ENCODE assay signal across 8 mouse cellular contexts in genomic region chr12:75616158-75616791, GRCm38 (mm10). TPM values are rescaled to one million over a fixed set of nuclear protein-coding genes. Genes with fewer than 3 reads are reported as not detected.
DNase-seq lines count a peak whose midpoint lies in the region; ATAC-seq and TF ChIP-seq lines count a peak whose summit lies in the region.

No protein-coding gene starts in this region.

- H3K4me2 ChIP-seq in heart, embryonic 16.5 days (ENCODE audit: low read depth, low read length) = peak overlapping the region; percentile 56
- peak overlapping the region; percentile 26; the same call in 1 of the 2 replicates for H3K4me2 ChIP-seq in midbrain, embryonic 11.5 days

- H3K9ac ChIP-seq in heart, embryonic 16.5 days (ENCODE audit: low read length) = peak overlapping the region; percentile 30
- H3K9ac ChIP-seq in midbrain, embryonic 11.5 days (ENCODE audit: low read length) = no peak overlapping the region

- H3K27me3 ChIP-seq in heart, embryonic 16.5 days (ENCODE audit: control insufficient read depth, insufficient read depth, low read length) = no peaks in the 10 kb centered on the region
- no peaks in the 10 kb centered on the region for H3K27me3 ChIP-seq in midbrain, embryonic 11.5 days (ENCODE audit: control insufficient read depth, insufficient read depth, low read length)

- TF ChIP-seq CTCF in cortical plate, adult 2 months (IDR thresholded peaks at IDR 0.05; ENCODE audit: extremely low read depth, insufficient read depth, low read length) = no peak

- peak; percentile 76 for ATAC-seq in heart, embryonic 16.5 days (replicated peaks; ENCODE audit: extremely low read depth, insufficient read depth, low FRiP score)
- ATAC-seq in midbrain, embryonic 11.5 days (ENCODE audit: low FRiP score) = peak; percentile 27; the same call in 1 of the 2 replicates

- no peak overlapping the region for H3K27ac ChIP-seq in cortical plate, adult 2 months (ENCODE audit: insufficient read depth, low read length)
- H3K27ac ChIP-seq in heart, embryonic 16.5 days (ENCODE audit: low read length) = peak overlapping the region; percentile 19; the same call in 1 of the 2 replicates
- no peak overlapping the region for H3K27ac ChIP-seq in midbrain, embryonic 11.5 days (ENCODE audit: low read depth, low read length)

- TF ChIP-seq POLR2A in cortical plate, adult 2 months (IDR thresholded peaks at IDR 0.05; ENCODE audit: extremely low read depth, insufficient read depth, low read length) = no peak

- peaks cover 2% of the 10 kb centered on the region; the same call in 1 of the 2 replicates for H3K9me3 ChIP-seq in heart, embryonic 16.5 days (replicated peaks; ENCODE audit: control insufficient read depth, low read length)
- no peaks in the 10 kb centered on the region for H3K9me3 ChIP-seq in midbrain, embryonic 11.5 days (ENCODE audit: control insufficient read depth, low read length)

- no peaks in the 10 kb centered on the region for H3K36me3 ChIP-seq in heart, embryonic 16.5 days (ENCODE audit: control insufficient read depth, insufficient read depth)
- H3K36me3 ChIP-seq in midbrain, embryonic 11.5 days (ENCODE audit: control insufficient read depth, insufficient read depth, low read length) = no peaks in the 10 kb centered on the region

- peak; percentile 86 for DNase-seq in ES-CJ7 (ENCODE audit: low read depth, low spot score)
- DNase-seq in kidney, postnatal 36 days = peak; percentile 31 to 49
- peak; percentile 88 for DNase-seq in midbrain, embryonic 11.5 days (ENCODE audit: low spot score, missing footprints)
- no peak for DNase-seq in spleen, adult 18-20 months
- no peak for DNase-seq in ovary, adult 18-20 months (ENCODE audit: low spot score)
- no peak for DNase-seq in cerebellum, postnatal 10 days

- WGBS in heart, embryonic 16.5 days = 11% methylated on average over 23 of the region's 24 CpGs
- WGBS in midbrain, embryonic 11.5 days = 6% methylated on average over 23 of the region's 24 CpGs

- H3K4me3 ChIP-seq in cortical plate, adult 2 months (ENCODE audit: insufficient read depth, low read length) = 0 out of 2 replicates have a peak overlapping the region, but pooled peaks have one; percentile 21
- peak overlapping the region; percentile 45 for H3K4me3 ChIP-seq in heart, embryonic 16.5 days (ENCODE audit: low read length)
- H3K4me3 ChIP-seq in midbrain, embryonic 11.5 days (ENCODE audit: low read depth, low read length) = no peak overlapping the region

- no peaks in the 10 kb centered on the region for H3K4me1 ChIP-seq in cortical plate, adult 2 months (ENCODE audit: control insufficient read depth, insufficient read depth, low read length)
- H3K4me1 ChIP-seq in heart, embryonic 16.5 days (ENCODE audit: control insufficient read depth, insufficient read depth, low read length) = peaks cover 3% of the 10 kb centered on the region; the same call in 1 of the 2 replicates
- no peaks in the 10 kb centered on the region for H3K4me1 ChIP-seq in midbrain, embryonic 11.5 days (ENCODE audit: control insufficient read depth, insufficient read depth, low read length)

RNA-seq across cellular contexts. Expression of gene Ppp2r5e, which starts 20.2 kb away (rescaled TPM):
- polyA plus RNA-seq in cortical plate, adult 2 months (2012; rRNA removed) = 34.9 and 35.7 TPM in 2 replicates
- polyA plus RNA-seq in heart, embryonic 16.5 days (2015; fragmentation: Nextera tagmentation; extraction: Ambion mirVana) = 7.9 and 8.3 TPM in 2 replicates
- polyA plus RNA-seq in midbrain, embryonic 11.5 days (2014; fragmentation: Nextera tagmentation; extraction: Ambion mirVana) = 22.3 and 24.7 TPM in 2 replicates

RNA-seq across cellular contexts. Expression of gene Wdr89, which starts 53.1 kb away (rescaled TPM):
- polyA plus RNA-seq in cortical plate, adult 2 months (2012; rRNA removed) = 7.0 and 7.5 TPM in 2 replicates
- 5.3 and 10.9 TPM in 2 replicates for polyA plus RNA-seq in heart, embryonic 16.5 days (2015; fragmentation: Nextera tagmentation; extraction: Ambion mirVana)
- 10.5 and 11.1 TPM in 2 replicates for polyA plus RNA-seq in midbrain, embryonic 11.5 days (2014; fragmentation: Nextera tagmentation; extraction: Ambion mirVana)

Comparison
In these comparisons a context has a peak if more than half of its experiments do, and no peak if none do; other contexts are left out.
1. DNase-seq: peak in ES-CJ7 (single experiment), kidney, postnatal 36 days (2 of 2) and midbrain, embryonic 11.5 days (single experiment); none in spleen, adult 18-20 months (0 of 2), ovary, adult 18-20 months (single experiment) and cerebellum, postnatal 10 days (0 of 2).